Mouse (Mus musculus): ENCODE measurements around the gene Samd1. TPM values are rescaled to one million over a fixed set of nuclear protein-coding genes. Genes with fewer than 3 reads are reported as not detected.

The Samd1 gene
- polyA plus RNA-seq, 1 experiment from 2014 or later, result 16.5 TPM

DNA sequence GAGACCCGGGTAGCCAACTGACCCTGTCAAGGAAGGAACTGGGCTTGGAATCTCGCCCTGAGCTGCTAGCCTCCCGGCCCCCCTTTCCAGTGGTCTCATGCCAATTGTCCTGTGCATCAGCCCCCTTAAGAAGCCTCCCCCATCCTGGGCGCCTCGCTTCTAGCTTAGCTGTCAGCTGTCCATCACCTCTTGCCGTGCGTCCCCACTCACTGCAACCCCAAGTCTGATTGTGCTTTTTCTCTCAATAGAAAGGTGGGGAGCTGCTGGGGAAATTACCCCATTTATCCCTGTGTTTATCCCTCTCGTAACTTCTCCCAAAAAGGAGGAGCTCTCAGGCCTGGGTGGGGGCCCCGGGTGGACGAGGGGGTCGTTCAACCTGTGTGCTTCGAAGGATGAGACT, 1.5 kb upstream of the Samd1 start:
- Histone ChIP-seq H3K4me1 (ENCODE audit: control insufficient read depth, insufficient read depth, low read length) (peaks cover 9% of the 10 kb centered on the region; the same call in 1 of the 2 replicates), H3K4me3 (ENCODE audit: low read depth, low read length) (peak overlapping the region; percentile 13; the same call in 1 of the 2 replicates), H3K9me3 (ENCODE audit: control insufficient read depth, low read length) (no peaks in the 10 kb centered on the region), H3K4me2 (ENCODE audit: low read depth) (peak overlapping the region; percentile 80), H3K9ac (ENCODE audit: low read length) (no peak overlapping the region), H3K27ac (ENCODE audit: low read depth, low read length) (no peak overlapping the region; the same call in 1 of the 2 replicates), H3K27me3 (ENCODE audit: control insufficient read depth, insufficient read depth, low read length) (peaks cover 11% of the 10 kb centered on the region), H3K36me3 (ENCODE audit: control insufficient read depth, insufficient read depth, low read length) (peaks cover 11% of the 10 kb centered on the region)
- WGBS, result 14% methylated on average over 12 of the region's 12 CpGs
- DNase-seq (ENCODE audit: low spot score) (no peak), ATAC-seq (ENCODE audit: insufficient read depth, low FRiP score, low TSS enrichment) (0 out of 2 replicates have a peak, but pooled peaks have one; percentile 22)

DNA sequence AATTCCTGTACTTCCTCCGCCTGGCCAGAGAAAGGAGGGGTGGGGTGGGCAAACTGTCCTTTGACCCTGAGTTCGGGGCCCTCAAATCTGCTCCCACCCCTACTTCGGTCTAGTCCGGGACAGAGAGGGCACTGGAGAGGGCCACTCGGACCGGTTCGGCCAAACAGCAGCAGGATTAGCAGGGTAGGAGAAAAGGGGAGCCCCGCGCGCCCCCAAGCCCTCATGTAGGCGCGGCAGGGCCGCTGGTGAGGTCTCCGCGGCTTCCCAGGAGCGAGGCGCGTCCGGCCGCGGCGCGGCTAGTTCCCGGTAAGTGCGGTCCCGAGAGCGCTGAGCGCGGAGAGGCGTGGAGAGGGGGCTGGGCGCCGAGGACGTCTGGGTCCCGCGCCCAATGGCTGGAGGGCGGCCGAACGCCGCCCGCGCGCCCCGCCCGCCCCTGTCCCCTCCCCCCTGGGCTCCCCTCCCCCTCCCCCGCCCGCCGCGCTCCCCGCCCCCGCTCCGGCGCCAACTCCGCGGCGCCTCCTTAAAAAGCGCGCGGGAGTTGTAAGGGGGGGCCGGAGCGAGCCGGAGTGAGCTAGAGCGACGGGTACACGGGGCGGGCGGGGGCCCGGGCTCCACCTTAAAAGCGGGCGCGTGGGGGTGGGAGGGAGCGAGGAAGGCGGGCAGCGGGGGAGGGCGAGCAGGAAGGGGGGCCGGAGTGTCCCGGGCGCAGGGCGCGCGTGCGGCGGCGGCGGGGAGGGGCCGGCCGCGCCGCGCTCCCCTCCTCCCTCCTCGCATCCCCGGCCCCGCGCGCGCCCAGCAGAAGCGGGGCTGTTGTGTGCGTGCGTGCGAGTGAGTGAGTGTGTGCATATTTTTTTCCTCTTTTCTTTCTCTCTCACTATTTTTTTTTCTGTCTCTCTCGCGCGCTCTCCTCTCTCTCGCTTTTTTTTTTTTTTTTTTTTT, 636 bp upstream of the Samd1 start:
- Histone ChIP-seq H3K36me3 (ENCODE audit: control insufficient read depth, insufficient read depth, low read length) (peaks cover 5% of the 10 kb centered on the region), H3K4me3 (ENCODE audit: low read depth, low read length) (peak overlapping the region; percentile 83), H3K4me1 (ENCODE audit: control insufficient read depth, insufficient read depth, low read length) (peaks cover 14% of the 10 kb centered on the region; the same call in 1 of the 2 replicates), H3K27me3 (ENCODE audit: control insufficient read depth, insufficient read depth, low read length) (peaks cover 19% of the 10 kb centered on the region), H3K9me3 (ENCODE audit: control insufficient read depth, low read length) (no peaks in the 10 kb centered on the region), H3K9ac (ENCODE audit: low read length) (peak overlapping the region; percentile 86), H3K27ac (ENCODE audit: low read depth, low read length) (peak overlapping the region; percentile 95), H3K4me2 (ENCODE audit: low read depth) (peak overlapping the region; percentile 80)
- DNase-seq (ENCODE audit: low spot score) (peak; percentile 87), ATAC-seq (ENCODE audit: insufficient read depth, low FRiP score, low TSS enrichment) (peak; percentile 70)
- under 1% methylated on average over 30 of the region's 103 CpGs for WGBS

DNA sequence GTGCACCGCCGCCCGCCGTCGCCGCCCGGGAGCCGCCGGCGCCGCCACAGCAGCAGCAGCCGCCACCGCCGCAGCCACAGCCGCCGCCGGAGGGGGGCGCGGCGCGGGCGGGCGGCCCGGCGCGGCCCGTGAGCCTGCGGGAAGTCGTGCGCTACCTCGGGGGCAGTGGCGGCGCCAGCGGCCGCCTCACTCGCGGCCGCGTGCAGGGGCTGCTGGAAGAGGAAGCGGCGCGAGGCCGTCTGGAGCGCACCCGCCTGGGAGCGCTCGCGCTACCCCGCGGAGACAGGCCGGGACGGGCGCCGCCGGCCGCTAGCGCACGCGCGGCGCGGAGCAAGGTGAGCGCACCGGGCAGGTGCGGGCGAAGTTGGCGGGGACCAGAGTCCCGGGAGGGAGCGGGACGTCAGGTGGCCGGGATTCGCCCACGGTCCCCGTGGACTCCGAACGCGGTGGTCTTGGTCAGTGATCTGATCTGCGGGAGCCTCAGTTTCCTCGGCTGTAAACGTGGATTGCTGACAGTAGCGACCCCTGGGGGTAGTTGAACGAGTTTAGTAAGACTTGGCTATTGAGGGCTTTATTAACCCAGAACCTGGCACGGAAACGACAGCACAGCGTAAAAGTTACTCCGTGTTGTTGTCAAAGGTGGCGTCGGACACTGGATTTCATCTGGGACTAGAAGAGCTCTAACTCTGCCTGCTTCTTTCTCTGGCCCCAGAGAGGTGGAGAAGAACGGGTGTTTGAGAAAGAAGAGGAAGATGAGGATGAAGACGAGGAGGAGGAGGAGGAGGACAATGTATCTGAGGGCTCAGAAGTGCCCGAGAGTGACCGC, 972 bp downstream of the Samd1 start:
- peaks cover 14% of the 10 kb centered on the region; the same call in 1 of the 2 replicates for H3K4me1 ChIP-seq (ENCODE audit: control insufficient read depth, insufficient read depth, low read length)
- peak overlapping the region; percentile 72 for H3K9ac ChIP-seq (ENCODE audit: low read length)
- WGBS, result under 1% methylated on average over 74 of the region's 92 CpGs
- peaks cover 2% of the 10 kb centered on the region for H3K36me3 ChIP-seq (ENCODE audit: control insufficient read depth, insufficient read depth, low read length)
- peak; percentile 8; the same call in 1 of the 2 replicates for ATAC-seq (ENCODE audit: insufficient read depth, low FRiP score, low TSS enrichment)
- peak overlapping the region; percentile 77 for H3K27ac ChIP-seq (ENCODE audit: low read depth, low read length)
- H3K27me3 ChIP-seq (ENCODE audit: control insufficient read depth, insufficient read depth, low read length), result peaks cover 20% of the 10 kb centered on the region
- H3K4me2 ChIP-seq (ENCODE audit: low read depth), result peak overlapping the region; percentile 80
- H3K4me3 ChIP-seq (ENCODE audit: low read depth, low read length), result peak overlapping the region; percentile 83
- DNase-seq (ENCODE audit: low spot score), result peak; percentile 75
- no peaks in the 10 kb centered on the region for H3K9me3 ChIP-seq (ENCODE audit: control insufficient read depth, low read length)

DNA sequence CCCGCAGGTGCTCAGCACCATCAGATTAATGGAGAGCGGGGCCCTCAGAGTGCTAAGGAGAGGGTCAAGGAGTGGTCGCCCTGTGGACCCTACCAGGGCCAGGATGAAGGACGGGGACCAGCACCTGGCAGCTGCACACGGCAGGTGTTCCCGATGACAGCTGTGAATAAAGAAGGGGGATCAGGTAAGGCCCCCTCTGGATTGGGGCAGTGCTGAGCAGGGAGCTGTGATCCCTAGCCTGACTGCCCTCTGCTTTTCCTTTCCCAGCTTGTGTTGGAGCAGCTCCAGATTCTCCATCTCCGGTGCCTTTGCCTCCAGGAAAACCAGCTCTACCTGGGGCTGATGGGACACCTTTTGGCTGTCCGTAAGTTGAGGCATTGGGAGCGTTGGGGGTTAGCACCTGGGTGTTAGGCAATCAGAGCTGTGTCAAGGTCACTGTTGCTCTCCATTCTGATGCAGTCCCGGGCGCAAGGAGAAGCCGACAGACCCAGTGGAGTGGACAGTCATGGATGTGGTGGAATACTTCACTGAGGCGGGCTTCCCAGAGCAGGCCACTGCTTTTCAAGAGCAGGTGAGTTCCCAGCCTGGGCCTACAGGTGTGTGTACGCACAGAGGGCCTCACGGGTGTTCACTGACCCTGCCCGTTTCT, 1.7 kb downstream of the Samd1 start:
- H3K4me3 ChIP-seq (ENCODE audit: low read depth, low read length), result peak overlapping the region; percentile 83
- no peak overlapping the region for H3K9ac ChIP-seq (ENCODE audit: low read length)
- H3K4me1 ChIP-seq (ENCODE audit: control insufficient read depth, insufficient read depth, low read length), result peaks cover 17% of the 10 kb centered on the region
- peaks cover 2% of the 10 kb centered on the region for H3K36me3 ChIP-seq (ENCODE audit: control insufficient read depth, insufficient read depth, low read length)
- H3K4me2 ChIP-seq (ENCODE audit: low read depth), result peak overlapping the region; percentile 80
- no peak overlapping the region for H3K27ac ChIP-seq (ENCODE audit: low read depth, low read length)
- no peaks in the 10 kb centered on the region for H3K9me3 ChIP-seq (ENCODE audit: control insufficient read depth, low read length)
- peaks cover 20% of the 10 kb centered on the region for H3K27me3 ChIP-seq (ENCODE audit: control insufficient read depth, insufficient read depth, low read length)
- WGBS, result 68% methylated on average over 16 of the region's 16 CpGs
- ATAC-seq (ENCODE audit: insufficient read depth, low FRiP score, low TSS enrichment), result no peak
- no peak for DNase-seq (ENCODE audit: low spot score)

DNA sequence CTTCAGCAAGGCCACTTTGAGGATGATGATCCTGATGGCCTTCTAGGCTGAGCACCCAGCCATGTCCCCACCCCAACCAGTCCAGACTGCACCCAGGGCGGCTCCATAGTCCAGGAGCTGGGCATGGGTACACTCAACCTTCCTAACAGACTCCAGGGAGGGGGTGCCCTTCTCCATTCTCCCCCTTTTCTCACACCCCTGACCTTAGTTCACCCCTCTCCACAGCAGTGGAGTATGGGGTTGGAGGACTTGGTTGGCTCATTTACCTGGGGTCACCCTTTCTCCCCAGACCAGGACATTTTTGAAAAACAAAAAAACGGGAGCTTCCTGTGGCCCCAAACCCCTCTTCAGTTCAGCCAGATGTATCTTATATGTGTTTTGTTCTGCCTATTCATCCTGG, 2.4 kb downstream of the Samd1 start:
- no peak overlapping the region for H3K9ac ChIP-seq (ENCODE audit: low read length)
- DNase-seq (ENCODE audit: low spot score), result no peak
- H3K27ac ChIP-seq (ENCODE audit: low read depth, low read length), result no peak overlapping the region
- H3K9me3 ChIP-seq (ENCODE audit: control insufficient read depth, low read length), result no peaks in the 10 kb centered on the region
- H3K4me2 ChIP-seq (ENCODE audit: low read depth), result no peak overlapping the region
- WGBS, result 96% methylated on average over 2 of the region's 2 CpGs
- peak overlapping the region; percentile 83; the same call in 1 of the 2 replicates for H3K4me3 ChIP-seq (ENCODE audit: low read depth, low read length)
- H3K4me1 ChIP-seq (ENCODE audit: control insufficient read depth, insufficient read depth, low read length), result peaks cover 18% of the 10 kb centered on the region
- peaks cover 2% of the 10 kb centered on the region for H3K36me3 ChIP-seq (ENCODE audit: control insufficient read depth, insufficient read depth, low read length)
- no peak for ATAC-seq (ENCODE audit: insufficient read depth, low FRiP score, low TSS enrichment)
- peaks cover 20% of the 10 kb centered on the region for H3K27me3 ChIP-seq (ENCODE audit: control insufficient read depth, insufficient read depth, low read length)

DNA sequence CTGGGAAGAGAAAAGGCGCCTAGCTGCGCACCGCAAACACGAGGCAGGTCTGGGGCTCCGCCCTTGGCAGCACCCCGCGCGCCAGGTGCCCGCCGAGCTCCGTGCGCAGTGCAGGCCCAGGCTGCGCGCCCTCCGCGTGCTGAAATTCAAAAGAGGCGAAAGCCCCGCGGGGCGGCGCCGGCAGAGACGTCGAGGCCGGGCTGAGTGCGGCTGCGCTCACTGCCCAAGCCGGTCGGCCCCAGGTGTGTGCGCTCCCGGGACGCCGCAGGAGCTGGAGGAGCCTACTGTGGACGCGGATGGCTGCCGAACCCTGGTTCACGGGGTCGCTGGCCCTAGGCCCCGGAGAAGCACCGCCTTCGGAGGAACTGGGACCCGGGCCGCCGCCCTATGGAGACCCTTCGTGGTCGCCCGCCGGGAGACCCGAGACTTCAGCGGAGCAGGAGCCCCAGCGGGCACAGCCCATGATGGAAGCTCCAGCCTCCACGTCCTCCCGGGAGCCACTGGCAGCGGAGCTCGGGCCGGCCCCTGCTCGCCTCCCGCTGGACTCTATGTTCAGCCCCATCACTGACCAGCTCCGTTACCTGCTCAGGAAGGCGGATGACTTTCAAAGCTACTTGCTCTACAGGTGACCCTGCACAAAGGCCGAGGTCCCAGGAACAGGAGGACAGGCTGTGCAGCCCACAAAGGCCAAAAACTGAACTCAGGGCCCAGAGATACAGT, 4.0 kb downstream of the Samd1 start, which contains the start of gene 1700067K01Rik:
1700067K01Rik (plus strand) TSS at position 222 of the 720 bp plus-strand sequence.
- ATAC-seq (ENCODE audit: insufficient read depth, low FRiP score, low TSS enrichment) (no peak), DNase-seq (ENCODE audit: low spot score) (no peak)
- WGBS, result 14% methylated on average over 61 of the region's 61 CpGs
- Histone ChIP-seq H3K27ac (ENCODE audit: low read depth, low read length) (no peak within 1 kb of the TSS), H3K27me3 (ENCODE audit: control insufficient read depth, insufficient read depth, low read length) (peaks cover 20% of the 10 kb centered on the region), H3K9me3 (ENCODE audit: control insufficient read depth, low read length) (no peaks in the 10 kb centered on the region), H3K9ac (ENCODE audit: low read length) (0 out of 2 replicates have a peak within 1 kb of the TSS, but pooled peaks have one; percentile 16), H3K4me1 (ENCODE audit: control insufficient read depth, insufficient read depth, low read length) (peaks cover 18% of the 10 kb centered on the region), H3K4me3 (ENCODE audit: low read depth, low read length) (no peak within 1 kb of the TSS), H3K4me2 (ENCODE audit: low read depth) (0 out of 2 replicates have a peak within 1 kb of the TSS, but pooled peaks have one; percentile 18), H3K36me3 (ENCODE audit: control insufficient read depth, insufficient read depth, low read length) (peaks cover 2% of the 10 kb centered on the region)

DNA sequence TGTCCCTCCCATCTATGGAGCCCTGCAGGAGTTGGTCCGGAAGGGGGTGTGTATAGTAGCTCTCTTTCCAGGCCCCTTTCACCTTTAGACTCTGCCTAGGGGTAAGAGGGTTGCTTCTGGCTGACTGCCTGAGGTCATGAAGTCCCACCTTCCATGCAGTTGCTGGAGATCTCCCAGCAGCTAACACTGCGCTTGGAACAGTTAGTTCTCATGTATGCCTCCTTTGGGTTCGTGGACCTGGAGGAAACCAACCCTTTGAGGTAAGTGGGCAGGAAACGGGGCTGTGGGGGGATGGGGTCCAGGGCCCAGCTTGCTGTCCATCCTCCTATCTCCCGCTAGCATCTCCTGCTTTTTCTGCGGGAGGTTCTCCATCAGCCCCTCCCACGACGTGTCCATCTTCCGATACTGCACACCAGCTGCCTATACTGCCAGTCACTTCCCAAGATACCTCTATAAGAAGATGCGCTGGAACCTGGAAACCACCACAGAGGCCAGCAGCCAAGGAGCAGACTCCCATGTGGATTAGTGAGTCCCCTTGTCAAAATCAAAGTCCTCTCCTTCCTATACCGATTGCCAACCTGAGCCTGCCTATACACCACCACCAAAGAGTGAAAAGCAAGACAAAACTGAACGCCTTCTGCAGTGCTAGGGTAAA, 5.6 kb downstream of the Samd1 start:
- Histone ChIP-seq H3K4me2 (ENCODE audit: low read depth) (no peak overlapping the region), H3K36me3 (ENCODE audit: control insufficient read depth, insufficient read depth, low read length) (peaks cover 2% of the 10 kb centered on the region), H3K4me1 (ENCODE audit: control insufficient read depth, insufficient read depth, low read length) (peaks cover 18% of the 10 kb centered on the region), H3K4me3 (ENCODE audit: low read depth, low read length) (no peak overlapping the region), H3K9me3 (ENCODE audit: control insufficient read depth, low read length) (no peaks in the 10 kb centered on the region), H3K27ac (ENCODE audit: low read depth, low read length) (no peak overlapping the region), H3K9ac (ENCODE audit: low read length) (no peak overlapping the region), H3K27me3 (ENCODE audit: control insufficient read depth, insufficient read depth, low read length) (peaks cover 20% of the 10 kb centered on the region)
- DNase-seq (ENCODE audit: low spot score) (no peak), ATAC-seq (ENCODE audit: insufficient read depth, low FRiP score, low TSS enrichment) (no peak)
- 63% methylated on average over 12 of the region's 12 CpGs for WGBS
